Mouse (Mus musculus): ENCODE measurements around the gene Gm10230.
"Not testable (repeated sequence)": the region's sequence is repeated elsewhere in the genome, so short reads cannot be mapped to it uniquely, and the experiment has no call there.

The Gm10230 gene

DNA sequence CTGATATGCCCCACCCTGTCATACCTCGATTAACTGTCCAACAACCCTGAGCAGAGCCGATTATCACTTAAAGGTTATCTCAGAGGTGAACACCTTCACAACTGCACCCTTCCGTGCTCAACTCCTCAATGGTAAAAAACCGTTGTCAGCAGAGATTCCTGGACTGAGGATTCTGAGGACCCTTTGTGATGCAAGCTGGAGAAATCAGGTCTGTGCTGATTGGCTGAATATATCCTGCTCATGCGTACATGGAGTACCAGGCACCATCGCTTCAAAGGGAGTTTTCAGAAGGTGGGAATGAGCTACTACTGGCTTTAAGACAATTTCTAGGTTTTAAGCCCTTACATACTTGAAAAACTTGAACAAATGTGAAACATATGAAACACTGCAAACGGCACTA, at the start of gene Gm10230:
Gene Gm10230 (minus strand): TSS at position 101 of the 400 bp plus-strand sequence.
- not testable (repeated sequence) for DNase-seq (ENCODE audit: extremely low spot score, low read depth, low spot score)

All from hindlimb bud, embryonic 11.5 days (tissue).